Mouse (Mus musculus) embryonic fibroblast, embryonic 13.5 days (primary cell): ENCODE data around the gene Sh3rf1. TPM values are rescaled to one million over a fixed set of nuclear protein-coding genes. Genes with fewer than 3 reads are reported as not detected.
A peak's percentile ranks its signal among the peaks of the same experiment; 100 is the strongest.

ENCODE experiments used
- H3K27ac ChIP-seq: 2 replicates; pipeline ENCODE4 v1.5.1; 2012; ENCODE audit warnings: low read length, control low read depth, inconsistent platforms; ENCODE audit not compliant: insufficient read depth
- H3K4me1 ChIP-seq: 2 replicates; pipeline ENCODE4 v1.6.1; 2011; ENCODE audit warnings: low read length; ENCODE audit not compliant: control insufficient read depth, insufficient read depth
- H3K4me3 ChIP-seq: 2 replicates; pipeline ENCODE4 v1.5.1; 2011; ENCODE audit warnings: mild to moderate bottlenecking, control low read depth, low read length; ENCODE audit not compliant: insufficient read depth
- CTCF ChIP-seq: IDR thresholded peaks from 2 replicates; pipeline ENCODE4 v1.5.1; 2011; ENCODE audit warnings: mild to moderate bottlenecking, control low read depth, low read length, moderate library complexity, borderline replicate concordance; ENCODE audit not compliant: insufficient read depth
- POLR2A ChIP-seq: IDR thresholded peaks from 2 replicates; pipeline ENCODE4 v1.6.1; 2011; ENCODE audit warnings: low read depth, mild to moderate bottlenecking, control low read depth, low read length, moderate library complexity
- polyA plus RNA-seq: library from polyadenylated mRNA; stranded (reverse); fragments of >200 nt; gene quantifications from 2 replicates; pipeline ENCODE4 v1.2.4, GENCODE M21; 2011; ENCODE audit warnings: low read depth; ENCODE audit not compliant: missing spikeins, insufficient read length

Sh3rf1 gene
- polyA plus RNA-seq, 1 experiment, result 10.9 TPM

- H3K4me1 ChIP-seq, result no peaks in the 10 kb centered on the region
- H3K4me3 ChIP-seq, result no peak overlapping the region
- TF ChIP-seq CTCF (no peak), POLR2A (no peak)
- no peak overlapping the region for H3K27ac ChIP-seq
Observed at GRCm38 (mm10) chr8:61298828-61299227, 75.2 kb downstream of the Sh3rf1 start.

- no peaks in the 10 kb centered on the region for H3K4me1 ChIP-seq
- H3K27ac ChIP-seq, result no peak overlapping the region
- H3K4me3 ChIP-seq, result no peak overlapping the region
- no peak for TF ChIP-seq POLR2A
- no peak for TF ChIP-seq CTCF
Observed at GRCm38 (mm10) chr8:61301298-61302028, 77.8 kb downstream of the Sh3rf1 start.

DNA sequence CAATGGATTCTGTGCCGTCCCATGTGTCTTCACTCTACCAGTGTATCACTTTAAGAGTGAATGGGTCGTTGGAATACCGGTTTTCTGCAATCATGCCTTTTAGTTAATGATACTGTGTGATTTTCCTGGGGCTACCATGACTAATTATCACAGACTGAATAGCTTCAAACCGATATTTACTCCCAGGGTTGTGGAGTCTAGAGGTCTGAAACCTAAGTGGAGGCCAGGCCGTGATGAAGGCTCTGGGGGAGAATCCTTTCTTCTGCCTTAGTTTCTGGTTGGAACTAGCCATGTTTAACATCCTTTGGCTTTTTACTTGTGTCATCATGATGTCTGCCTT, 78.3 kb downstream of the Sh3rf1 start:
- Histone ChIP-seq H3K4me3 (no peak overlapping the region), H3K27ac (no peak overlapping the region), H3K4me1 (no peaks in the 10 kb centered on the region)
- TF ChIP-seq CTCF (no peak), POLR2A (no peak)

DNA sequence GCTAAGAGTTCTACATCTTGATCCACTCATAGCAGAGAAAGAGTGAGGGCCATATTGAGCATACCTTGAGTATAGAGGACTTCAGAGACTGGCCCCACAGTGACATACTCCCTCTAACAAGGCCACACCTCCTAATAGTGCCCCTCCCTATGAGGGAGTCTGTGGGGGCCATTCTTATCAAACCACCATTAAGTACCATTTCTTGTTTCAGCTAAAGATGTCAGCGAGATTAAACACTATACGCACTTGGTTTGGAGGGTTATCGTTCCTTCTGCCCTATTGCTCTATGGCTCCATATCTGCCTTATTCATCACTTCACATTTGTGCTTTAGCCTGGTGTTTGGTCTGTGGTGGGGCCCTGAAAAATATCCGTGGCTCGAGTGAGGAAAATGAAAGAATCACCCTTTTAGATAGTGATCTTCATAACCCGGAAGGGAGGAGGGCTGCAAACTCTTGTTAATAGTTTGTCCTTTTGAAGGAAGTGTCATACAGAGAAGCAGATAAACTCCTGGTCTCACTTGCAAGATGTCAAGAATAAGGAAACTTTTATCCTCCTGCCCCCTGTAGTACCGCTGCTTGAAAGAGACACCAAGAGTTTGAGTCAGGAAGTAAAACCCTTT, 81.9 kb downstream of the Sh3rf1 start:
- no peak overlapping the region for H3K4me3 ChIP-seq
- H3K4me1 ChIP-seq, result peaks cover 11% of the 10 kb centered on the region
- H3K27ac ChIP-seq, result no peak overlapping the region
- TF ChIP-seq POLR2A, result no peak
- no peak for TF ChIP-seq CTCF

DNA sequence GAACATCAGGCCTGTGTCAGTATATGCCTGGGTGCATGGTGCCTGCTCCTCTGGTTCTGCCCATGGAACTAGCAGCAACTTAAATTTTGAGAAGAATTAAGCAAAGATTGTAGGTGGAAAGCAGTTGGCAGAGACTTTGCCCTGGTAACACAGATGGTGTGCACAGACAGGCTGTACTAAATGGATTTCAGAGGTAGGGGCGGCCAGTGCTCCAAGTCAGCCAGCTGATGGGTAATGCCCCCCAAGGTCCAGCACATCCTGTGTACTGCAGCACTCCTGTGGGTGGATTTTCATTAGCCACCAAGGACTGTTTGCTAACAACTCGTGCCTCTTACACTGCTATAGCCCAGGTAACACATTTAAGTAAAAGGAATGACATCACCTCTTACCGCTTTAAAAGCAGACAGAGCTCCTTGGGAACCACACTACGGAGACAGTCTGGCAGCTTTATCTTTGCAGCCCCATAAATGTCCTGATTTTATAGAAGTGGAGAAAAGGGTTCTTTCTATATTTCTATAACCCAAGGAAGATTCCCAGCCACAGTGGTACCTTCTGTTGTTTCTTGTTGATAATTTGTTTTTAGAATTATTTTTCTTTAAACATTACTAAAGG, 82.9 kb downstream of the Sh3rf1 start:
- H3K4me1 ChIP-seq, result peaks cover 19% of the 10 kb centered on the region
- H3K27ac ChIP-seq, result no peak overlapping the region
- no peak overlapping the region for H3K4me3 ChIP-seq
- no peak for TF ChIP-seq POLR2A
- TF ChIP-seq CTCF, result no peak

DNA sequence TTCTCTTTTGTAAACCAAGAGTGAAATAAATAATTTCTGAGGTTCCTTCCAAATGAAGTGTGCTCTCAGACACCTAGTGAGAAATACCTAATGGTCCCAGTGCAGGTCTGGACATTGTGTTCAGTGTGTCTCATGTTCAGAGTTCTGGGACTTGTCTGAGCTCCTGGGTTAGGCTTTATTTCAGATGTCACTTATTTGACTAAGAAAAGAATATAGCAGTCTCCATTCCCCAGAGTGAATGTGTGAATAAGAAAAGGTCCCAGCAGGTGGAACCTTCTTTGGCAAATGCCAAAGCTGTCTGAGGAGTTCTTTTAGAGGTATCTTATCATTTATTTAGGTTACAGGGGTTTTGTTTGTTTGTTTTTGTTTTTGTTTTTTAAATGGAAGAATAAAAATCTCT, 85.2 kb downstream of the Sh3rf1 start:
- TF ChIP-seq POLR2A (no peak), CTCF (no peak)
- H3K4me1 ChIP-seq, result peaks cover 19% of the 10 kb centered on the region
- H3K4me3 ChIP-seq, result no peak overlapping the region
- H3K27ac ChIP-seq, result no peak overlapping the region

GRCm38 (mm10) chr8:61309530-61310402, 86.1 kb downstream of the Sh3rf1 start:
- Histone ChIP-seq H3K4me1 (peaks cover 19% of the 10 kb centered on the region), H3K27ac (peak overlapping the region; percentile 93), H3K4me3 (peak overlapping the region; percentile 11; the same call in 1 of the 2 replicates)
- TF ChIP-seq CTCF, result no peak
- TF ChIP-seq POLR2A, result no peak

DNA sequence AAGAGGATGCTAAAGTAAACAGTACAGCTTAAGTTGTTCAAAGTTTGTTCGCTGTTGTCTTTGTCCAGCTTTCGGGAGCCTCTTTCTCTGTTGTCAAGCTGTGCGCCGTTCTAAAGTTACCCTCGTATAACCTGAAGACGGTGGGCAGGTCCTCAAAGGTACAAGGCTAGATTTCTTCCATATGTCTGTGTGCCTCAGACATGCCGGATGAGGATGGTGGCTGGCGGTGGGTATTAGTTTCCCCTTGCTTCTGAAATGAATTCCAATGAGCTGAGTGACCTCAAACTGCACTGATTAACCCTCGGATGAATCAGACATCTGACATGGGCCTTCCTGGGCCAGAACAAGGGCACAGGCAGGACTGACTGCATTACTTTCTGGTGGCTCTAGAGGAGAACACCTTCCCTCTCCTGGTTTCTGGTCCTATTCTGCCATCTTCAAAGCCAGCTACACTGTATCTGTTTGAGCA, 86.8 kb downstream of the Sh3rf1 start:
- TF ChIP-seq CTCF (no peak), POLR2A (peak; percentile 13; the same call in 1 of the 2 replicates)
- Histone ChIP-seq H3K27ac (peak overlapping the region; percentile 93), H3K4me1 (peaks cover 19% of the 10 kb centered on the region), H3K4me3 (no peak overlapping the region)

GRCm38 (mm10) chr8:61313016-61313415, 89.3 kb downstream of the Sh3rf1 start:
- no peak for TF ChIP-seq CTCF
- Histone ChIP-seq H3K4me1 (peaks cover 22% of the 10 kb centered on the region), H3K4me3 (no peak overlapping the region), H3K27ac (peak overlapping the region; percentile 47; the same call in 1 of the 2 replicates)
